Mouse (Mus musculus): ENCODE data around the gene Sec11a.

DNA sequence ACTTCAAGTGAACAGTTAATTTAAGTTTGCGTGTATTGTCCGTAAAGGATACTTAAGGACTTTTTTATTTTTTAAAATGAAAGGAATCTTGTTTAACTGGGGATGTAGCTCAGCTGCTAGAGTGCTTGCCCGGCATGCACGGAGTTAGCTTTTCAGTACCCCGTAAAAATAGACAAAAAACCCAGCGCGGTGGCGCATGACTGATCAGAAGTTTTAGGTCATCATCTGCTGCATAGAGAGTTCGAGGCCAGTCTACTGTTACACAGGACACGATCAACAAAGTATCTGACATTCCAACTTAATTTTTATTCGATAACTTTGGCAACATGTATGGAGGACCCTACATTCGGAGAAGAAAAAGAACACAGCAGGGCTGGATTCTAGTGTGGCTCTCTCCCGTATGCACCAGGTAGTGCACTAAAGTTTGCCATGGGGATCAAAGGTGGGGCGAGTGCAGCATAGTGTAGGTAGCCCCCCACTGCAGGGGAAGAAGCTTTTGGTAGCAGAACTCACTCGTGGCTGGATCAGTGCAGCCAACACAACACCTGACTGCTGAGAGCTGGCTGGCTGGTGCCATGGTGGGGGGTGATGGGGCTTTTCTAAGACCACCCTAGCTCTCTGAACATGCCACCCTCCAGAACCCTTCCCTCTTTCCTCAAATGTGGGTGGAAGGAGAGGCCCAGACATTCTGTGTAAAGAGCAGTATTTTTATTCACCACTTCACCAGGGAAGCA is 45.9 kb downstream of the Sec11a start:
- TF ChIP-seq POLR2A (IDR thresholded peaks at IDR 0.05; ENCODE audit: borderline replicate concordance, control insufficient read depth, low read depth, low read length) (no peak), CTCF (IDR thresholded peaks at IDR 0.05; ENCODE audit: control insufficient read depth, insufficient read depth, low read length) (no peak)
